Mouse (Mus musculus): Measurements from ENCODE around the gene Gadd45b.

Gadd45b gene

DNA sequence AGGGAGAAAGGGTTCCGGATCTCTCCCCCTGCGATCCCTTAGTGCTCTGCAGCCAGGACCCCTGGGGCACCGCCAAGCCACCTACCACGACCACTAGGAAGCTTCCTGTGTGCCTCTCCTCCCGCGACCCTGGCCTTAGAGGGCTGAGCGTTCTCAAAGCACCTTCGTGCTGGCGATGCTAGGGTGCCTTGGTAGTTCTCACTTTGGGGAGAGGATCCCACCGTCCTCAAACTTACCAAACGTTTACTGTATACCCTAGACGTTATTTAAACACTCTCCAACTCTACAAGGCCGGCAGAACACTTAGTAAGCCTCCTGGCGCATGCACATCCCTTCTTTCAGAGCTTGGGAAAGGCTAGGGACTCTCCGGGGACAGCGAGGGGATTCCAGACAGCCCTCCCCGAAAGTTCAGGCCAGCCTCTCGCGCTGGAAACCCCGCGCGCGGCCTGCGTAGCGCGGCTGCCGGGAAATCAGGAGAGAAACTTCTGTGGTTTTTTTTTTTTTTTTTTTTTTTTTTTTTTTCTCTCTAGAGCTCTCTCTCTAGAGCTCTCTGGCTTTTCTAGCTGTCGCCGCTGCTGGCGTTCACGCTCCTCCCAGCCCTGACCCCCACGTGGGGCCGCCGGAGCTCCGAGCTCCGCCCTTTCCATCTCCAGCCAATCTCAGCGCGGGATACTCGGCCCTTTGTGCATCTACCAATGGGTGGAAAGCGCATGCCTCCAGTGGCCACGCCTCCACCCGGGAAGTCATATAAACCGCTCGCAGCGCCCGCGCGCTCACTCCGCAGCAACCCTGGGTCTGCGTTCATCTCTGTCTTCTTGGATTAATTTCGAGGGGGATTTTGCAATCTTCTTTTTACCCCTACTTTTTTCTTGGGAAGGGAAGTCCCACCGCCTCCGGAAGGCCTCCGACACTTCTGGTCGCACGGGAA, at the start of gene Gadd45b:
TSS of gene Gadd45b (plus strand) at position 775 of the 928 bp plus-strand sequence.
- ATAC-seq (ENCODE audit: insufficient number of reproducible peaks, low FRiP score, low TSS enrichment): peak; percentile 91

DNA sequence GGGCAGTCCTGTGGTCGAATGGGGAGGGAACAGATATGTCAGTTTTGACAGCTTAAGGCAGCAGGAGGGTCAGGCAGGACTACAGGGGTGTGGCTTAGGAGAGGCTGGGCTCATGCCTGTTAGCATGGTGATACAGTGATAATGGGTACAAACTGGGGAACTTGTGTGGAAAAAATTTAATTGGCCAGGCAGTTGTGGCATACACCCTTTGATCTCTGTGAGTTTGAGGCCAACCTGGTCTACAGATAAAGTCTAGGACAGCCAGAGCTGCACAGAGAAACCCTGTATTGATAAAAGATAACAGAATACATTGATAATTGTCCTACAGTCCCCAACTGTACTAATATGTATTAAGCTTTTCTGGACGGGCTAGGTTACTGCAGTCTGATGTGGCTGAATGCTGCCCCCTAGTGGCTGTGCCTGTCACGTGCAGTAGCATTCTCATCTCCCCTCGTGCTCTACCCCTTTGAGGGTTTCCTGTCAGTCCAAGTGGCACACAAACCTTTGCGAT, 49.7 kb upstream of the Gadd45b start:
- no peak for ATAC-seq (ENCODE audit: insufficient number of reproducible peaks, low FRiP score, low TSS enrichment)

DNA sequence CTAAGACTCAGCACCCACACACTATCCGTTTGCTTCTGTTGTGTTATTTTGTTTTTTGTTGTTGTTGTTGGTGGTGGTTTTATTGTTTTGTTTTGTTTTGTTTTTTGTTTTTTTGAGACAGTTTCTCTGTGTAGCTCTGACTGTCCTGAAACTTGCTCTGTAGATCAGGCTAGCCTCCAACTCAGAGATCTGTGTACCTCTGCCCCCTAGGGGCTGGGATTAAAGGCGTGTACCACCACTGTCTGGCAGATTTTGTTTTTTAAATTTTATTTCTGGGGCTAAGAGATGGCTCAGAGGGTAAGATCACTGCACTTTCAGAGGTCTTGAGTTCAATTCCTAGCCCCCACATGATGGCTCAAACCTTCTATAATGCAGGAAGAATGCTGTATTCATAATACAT, 49.0 kb upstream of the Gadd45b start:
- ATAC-seq (ENCODE audit: insufficient number of reproducible peaks, low FRiP score, low TSS enrichment): no peak

DNA sequence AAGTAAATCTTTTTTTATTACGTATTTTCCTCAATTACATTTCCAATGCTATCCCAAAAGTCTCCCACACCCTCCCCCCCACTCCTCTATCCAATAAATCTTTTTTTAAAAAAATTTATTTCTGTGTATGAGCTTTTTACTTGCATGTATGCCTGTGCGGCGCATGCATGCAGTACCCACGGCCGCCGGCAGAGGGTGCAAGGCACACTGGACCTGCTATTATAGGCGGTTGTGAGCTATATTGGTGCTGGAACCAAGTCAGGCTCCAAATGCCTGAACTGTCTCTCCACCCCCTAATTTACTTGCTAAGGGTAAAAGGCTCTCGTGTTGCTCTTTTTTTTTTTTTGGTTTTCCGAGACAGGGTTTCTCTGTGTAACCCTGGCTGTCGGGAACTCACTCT, 48.6 kb upstream of the Gadd45b start:
- no peak for ATAC-seq (ENCODE audit: insufficient number of reproducible peaks, low FRiP score, low TSS enrichment)

DNA sequence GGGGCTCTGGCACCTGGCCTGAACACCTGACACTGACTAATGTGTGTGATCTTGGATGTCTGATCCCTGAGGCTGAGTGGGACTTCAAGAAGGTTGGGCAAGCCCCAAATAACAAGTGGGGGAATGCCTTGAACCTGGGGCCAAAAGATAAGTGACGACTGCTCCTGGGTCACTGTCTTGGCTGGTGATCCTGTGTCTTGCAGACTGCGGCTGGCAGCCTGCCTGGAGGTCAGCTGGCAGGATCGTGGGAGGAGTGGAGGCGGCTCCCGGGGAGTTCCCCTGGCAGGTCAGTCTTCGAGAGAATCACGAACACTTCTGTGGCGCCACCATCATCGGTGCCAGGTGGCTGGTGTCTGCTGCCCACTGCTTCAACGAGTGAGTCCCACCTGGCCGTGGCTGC, 42.7 kb upstream of the Gadd45b start:
- ATAC-seq (ENCODE audit: insufficient number of reproducible peaks, low FRiP score, low TSS enrichment): peak; percentile 15; the same call in 1 of the 2 replicates

DNA sequence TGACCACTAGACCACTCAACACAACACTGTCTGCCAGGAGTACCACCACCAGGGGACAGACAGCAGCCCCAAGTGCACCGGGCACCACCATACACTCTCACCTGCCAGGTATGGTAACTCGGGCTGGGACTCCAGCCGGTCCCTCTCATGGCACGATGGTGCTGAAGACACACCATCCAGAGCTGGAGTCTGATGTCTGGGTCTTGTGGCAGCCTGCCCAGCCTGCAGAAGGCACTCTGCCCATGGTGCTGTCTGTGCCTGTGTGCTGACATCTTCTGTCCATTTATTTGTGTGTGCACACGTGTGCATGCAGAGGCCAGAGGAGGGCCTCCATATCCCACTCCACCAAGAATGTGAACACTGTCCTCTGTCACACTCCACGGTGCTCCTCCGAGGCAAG, 34.8 kb upstream of the Gadd45b start:
- no peak for ATAC-seq (ENCODE audit: insufficient number of reproducible peaks, low FRiP score, low TSS enrichment)

DNA sequence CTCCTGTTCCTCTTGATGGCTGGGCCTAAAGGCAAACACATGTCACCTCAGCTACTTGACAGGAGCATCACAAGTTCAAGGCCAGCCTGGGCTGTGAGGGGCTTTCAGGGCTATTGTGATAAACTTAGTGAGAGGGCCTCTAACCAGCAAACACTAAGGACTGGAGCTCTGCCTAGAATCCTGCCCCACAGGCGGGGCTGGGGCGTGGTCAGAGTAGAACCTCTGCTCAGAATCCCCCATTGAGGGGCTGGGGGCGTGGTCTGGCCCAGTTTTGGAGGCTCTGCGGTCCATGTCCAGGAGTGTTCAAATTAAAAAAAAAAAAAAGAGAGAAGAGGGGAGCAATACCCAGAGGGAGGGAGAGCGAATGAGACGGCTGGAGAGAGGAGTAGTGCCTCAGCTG, 34.2 kb upstream of the Gadd45b start:
- ATAC-seq (ENCODE audit: insufficient number of reproducible peaks, low FRiP score, low TSS enrichment): no peak

DNA sequence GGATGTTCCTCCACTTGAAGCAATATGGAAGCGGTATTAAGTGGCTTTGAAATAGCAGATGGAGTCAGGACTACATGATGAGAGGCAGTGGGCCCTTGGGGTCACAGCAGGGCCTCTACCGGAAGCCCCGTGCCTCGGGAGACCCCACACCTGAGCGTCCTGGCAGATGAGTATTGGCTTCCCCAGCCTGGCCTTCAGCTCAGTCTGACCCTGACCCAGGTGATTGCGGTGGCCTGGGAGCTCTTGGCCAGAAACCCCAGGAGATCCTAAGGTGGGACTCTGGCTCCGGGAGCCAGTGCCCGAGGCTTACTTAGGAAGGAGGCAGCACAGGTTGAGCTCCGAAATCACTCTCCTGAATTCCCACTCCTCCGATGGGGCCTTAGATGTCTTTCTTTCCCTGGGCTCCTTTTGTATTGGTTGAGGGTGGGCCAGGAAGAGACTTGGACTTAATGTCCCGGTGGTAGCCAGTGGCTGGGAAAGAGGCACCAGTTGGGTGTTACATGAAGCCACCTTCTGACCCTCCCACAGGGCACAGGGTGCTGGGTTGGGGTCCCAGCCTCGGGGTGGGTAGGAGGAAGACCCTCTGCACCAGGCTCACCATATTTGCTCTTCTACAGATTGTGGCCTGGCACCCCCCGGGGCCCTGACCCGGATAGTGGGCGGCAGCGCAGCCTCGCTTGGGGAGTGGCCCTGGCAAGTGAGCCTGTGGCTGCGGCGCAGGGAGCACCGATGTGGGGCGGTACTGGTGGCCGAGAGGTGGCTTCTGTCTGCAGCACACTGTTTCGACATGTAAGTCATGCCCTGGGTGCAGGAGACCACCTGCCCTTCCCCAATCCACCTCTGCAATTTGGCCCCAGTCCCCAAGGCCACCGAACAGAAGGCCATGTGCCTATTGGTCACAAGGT, 33.0 kb upstream of the Gadd45b start:
- ATAC-seq (ENCODE audit: insufficient number of reproducible peaks, low FRiP score, low TSS enrichment): no peak

DNA sequence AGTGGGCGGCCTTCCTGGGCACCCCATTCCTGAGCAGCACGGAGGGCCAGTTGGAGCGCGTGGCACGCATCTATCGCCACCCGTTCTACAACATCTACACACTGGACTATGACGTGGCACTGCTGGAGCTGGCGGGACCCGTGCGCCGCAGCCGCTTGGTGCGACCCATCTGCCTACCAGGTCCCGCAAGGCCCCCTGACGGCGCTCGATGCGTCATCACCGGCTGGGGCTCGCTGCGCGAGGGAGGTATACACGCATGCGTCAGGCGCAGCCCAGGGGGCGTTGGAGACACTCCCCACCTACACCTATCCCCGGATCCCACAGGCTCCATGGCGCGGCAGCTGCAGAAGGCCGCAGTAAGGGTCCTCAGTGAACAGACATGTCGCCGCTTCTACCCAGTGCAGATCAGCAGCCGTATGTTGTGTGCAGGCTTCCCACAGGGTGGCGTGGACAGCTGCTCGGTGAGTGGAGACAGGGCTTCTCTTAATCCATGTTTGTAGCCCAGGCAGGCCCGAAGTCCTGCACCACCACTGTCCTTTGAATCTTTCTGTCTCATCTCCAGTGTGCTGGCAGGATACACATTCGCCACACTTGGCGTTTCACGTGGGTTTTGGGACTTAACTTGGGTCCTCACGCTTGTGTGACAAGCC, 31.9 kb upstream of the Gadd45b start:
- ATAC-seq (ENCODE audit: insufficient number of reproducible peaks, low FRiP score, low TSS enrichment): no peak

DNA sequence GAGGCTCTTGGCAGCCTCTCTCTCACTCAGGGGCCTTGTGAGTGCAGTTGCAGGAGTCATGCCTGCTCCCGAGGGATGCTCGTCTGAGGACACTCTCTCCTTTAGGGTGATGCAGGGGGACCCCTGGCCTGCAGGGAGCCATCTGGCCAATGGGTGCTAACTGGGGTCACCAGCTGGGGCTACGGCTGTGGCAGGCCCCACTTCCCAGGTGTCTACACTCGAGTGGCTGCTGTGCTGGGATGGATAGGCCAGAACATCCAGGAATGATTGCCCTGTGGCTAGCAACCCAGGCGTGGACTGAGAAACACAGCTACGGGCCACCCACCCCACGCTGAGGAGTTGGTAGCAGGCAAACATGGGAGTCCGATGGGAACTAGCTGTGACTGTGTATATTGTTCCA, 30.8 kb upstream of the Gadd45b start:
- ATAC-seq (ENCODE audit: insufficient number of reproducible peaks, low FRiP score, low TSS enrichment): no peak

DNA sequence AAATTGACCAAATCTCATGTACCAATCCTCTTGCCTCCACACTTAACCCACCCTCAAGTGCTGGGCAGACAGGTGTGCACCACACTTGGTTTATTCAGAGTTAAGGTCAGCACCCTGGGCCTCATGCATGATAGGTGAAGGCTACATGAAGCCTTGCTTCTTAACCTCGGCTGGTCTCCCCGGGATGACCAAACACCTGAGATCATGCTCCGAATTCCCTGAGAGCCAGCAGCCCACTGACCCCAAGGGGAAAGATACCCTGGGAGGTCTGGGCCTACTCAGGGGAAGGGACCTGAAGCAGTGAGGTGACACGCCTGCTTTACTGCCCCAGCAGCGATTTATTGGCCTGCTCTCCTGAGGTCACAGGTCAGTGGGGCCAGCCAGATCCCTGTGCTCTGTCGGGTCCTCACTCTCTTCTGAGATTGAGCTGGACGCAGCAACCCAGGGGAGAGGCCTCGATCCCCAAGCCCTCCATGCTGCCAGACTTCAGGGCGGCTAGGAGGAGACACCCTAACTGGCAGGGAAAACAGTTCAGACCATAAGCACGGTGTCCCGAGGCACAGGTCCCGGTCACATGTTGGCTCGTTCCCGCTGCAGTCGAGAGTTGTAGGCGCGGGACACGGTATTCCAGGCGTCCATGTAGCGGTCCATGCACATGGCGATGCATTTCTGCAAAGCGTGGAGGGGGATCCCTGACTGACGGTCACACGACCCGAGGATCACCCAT, 30.1 kb upstream of the Gadd45b start:
- no peak for ATAC-seq (ENCODE audit: insufficient number of reproducible peaks, low FRiP score, low TSS enrichment)

DNA sequence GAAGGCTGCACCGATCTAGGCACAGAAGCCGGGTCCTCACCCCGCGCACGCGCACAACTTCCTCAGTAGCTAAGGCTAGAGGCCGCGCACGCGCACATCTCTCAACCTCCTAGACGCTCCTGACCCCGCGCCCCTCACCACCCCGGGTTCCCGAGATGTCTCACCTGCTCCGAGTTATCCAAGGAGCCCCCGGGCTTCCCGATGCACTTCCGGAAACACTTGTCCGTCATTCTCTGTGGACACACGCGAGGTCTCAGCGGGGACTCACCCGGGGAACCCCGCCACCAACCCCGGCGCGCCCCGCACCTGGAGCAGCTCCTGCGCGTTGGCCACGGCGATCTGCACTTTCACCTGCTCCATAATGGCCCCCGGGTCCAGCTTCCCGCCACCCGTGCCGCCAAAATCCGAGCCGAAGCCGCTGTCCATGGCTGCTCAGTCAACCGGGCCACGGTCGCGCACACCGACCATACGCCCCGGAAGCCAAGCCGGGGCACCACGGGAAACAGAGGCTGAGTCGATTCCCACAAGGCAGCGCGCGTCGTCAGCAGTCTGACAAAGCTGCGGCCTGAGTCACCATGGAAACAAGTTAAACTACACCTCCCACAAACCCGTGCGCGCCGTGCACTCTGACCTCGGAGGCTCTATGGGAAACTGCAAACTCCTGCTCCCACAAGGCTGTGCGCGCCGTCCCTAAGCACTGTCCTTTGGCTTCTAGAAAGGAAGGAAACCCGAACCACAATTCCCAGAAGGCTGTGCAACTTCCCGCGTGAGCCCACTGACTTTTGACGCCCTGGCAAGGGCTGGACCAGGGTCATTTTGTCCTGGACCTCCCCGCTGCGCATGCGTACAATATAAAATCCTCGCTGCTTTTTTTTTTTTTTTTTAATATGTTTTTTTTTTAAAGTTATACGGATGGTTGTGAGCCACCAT, 29.3 kb upstream of the Gadd45b start, which contains the start of gene Timm13:
TSS of gene Timm13 (minus strand) at position 652 of the 930 bp plus-strand sequence.
- ATAC-seq (ENCODE audit: insufficient number of reproducible peaks, low FRiP score, low TSS enrichment): peak; percentile 87

DNA sequence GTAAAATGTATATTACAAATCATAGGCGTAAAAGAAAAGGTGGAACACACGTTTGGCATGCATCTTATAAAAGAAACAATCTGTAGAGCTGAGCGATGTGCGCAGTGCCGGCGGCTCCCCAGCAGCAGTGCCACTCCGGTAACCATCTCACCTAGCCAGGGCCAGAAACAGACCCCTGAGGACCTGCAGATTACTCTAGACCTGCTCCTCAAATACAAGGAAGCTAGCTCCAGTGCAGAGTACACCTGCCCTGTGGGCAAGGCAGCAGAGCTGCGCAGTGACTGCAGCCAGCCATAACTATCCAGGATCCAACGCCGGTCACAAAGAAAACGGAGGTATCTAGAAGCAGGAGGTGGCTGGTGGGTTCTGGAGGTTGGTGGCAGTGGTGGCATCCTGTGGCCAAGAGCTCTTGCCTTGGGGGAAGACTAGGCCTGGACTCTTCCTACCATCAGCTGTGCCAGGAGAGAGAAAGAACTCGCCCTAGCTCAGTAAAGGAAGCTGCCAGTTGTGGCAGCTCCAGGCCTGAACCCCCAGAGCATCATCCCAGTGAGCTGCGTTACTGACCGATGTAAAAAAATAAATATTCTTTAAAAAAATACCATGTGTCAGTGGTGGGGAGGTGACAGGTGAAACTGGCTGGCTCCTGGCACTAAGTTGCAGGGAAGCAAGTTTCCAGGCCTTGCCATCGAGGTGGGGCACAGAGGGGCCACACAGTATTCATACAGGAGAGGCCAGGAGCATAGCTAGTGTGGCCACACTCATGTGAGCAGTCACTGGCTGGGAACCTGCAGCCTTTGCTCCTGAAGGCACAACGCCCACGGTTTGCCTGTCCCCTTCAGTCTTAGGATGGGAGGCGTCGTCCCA, 28.2 kb upstream of the Gadd45b start:
- no peak for ATAC-seq (ENCODE audit: insufficient number of reproducible peaks, low FRiP score, low TSS enrichment)

DNA sequence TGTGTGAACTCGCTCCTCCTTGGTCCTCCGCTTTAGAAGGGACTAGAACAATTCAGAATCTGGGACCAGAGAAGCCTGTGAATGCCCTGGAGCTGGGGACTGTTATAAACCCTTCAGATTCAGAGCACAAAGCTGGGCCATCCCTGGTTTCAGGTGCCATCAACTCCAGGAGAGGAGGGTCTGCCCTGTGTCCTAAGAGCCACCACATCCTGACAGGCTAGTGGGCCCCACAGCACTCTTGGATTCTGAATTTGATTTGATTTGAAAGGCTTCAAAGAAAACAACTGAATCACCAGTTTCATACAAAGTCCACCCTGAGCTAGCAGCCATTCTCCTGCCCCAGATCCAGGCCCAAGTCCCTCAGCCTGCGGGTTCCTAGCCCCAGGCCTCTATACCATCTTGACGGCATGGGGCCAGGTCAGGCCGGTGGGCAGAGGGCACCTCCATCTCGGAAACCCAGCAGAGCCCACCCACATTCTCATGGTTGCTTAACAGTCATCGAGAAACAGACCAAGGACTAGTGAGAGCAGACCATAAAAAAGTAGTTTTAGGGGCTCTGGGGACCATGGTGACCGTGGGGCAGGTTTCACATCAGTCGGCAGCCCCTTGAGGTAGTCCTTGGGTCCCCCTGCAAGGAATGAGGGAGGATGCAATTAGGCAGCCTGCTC, 27.5 kb upstream of the Gadd45b start:
- ATAC-seq (ENCODE audit: insufficient number of reproducible peaks, low FRiP score, low TSS enrichment): no peak

DNA sequence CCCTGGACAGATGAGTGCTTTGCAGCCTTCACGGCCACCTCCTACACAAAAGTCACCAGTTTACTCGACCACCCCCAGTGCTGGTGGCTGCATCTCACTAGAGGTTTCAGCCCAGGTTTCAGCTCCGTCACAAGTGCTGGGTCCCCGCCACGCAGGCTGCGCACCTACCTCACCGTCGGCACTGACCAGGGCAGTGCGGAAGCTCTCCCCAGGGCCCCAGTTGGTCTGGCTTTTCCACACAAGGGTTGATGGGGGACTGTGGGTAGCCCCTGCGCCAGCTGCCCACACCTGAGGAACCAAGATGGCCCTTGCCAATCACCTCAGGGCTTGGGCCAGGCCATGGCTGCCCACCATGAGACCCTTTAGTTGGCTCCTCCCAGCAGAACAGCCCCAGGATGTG, 26.6 kb upstream of the Gadd45b start:
- ATAC-seq (ENCODE audit: insufficient number of reproducible peaks, low FRiP score, low TSS enrichment): no peak

DNA sequence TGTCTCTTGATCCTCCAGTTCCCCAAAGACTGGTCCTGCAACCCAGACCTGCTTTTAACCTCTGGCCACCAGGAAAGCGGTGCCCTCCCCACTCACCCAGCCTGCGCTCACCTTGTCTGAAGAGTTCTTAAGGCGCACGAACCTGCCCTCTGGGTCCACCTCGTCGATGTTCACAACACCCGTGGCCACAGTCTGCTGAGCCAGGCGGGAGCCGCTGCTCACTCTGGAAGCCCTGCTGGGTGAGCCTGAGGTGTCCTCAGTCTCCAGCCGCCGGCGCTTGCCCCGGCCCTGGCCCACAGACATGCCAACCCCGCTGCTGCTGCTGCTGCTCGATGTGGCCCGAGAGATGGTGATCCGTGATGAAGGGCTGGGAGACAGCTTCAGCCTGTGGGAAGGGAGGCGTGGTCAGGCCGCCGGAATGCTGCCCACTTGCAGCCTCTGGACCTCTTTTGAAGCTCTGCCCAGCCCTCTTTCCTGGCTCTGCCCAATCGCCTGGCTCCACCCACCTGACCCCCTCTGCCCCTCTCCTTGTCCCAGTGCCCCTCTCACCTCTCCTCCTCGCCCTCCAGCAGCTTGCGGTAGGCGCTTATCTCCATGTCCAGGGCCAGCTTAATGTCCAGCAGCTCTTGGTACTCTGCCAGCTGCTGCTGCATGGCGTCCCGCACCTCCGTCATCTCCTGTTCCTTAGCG, 25.7 kb upstream of the Gadd45b start:
- no peak for ATAC-seq (ENCODE audit: insufficient number of reproducible peaks, low FRiP score, low TSS enrichment)

DNA sequence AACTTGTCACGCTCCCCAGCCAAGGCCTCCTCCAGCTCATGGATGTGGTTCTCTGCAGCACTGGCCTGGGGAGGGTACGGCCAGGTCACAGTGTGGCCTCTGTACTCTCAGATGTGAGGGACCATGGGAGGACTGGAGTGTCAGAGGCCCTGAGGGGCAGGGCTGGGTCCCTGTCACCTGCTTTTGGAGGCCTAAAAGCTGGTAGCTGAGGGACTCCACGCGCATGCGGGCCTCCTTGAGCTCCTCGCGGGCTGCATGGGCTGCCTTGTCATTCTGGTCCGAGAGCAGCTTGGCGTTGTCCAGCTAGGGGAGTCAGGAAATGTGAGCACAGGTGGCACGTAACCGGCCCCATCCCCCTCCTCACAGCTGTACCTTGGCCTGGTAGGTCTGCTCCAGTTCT, 25.2 kb upstream of the Gadd45b start:
- no peak for ATAC-seq (ENCODE audit: insufficient number of reproducible peaks, low FRiP score, low TSS enrichment)
